Mouse (Mus musculus) urinary bladder, postnatal 14 days (tissue): ENCODE results near the gene Gpsm1.
A peak's percentile ranks its signal among the peaks of the same experiment; 100 is the strongest.
"Not testable (repeated sequence)": the region's sequence is repeated elsewhere in the genome, so short reads cannot be mapped to it uniquely, and the experiment has no call there.

Source experiments
- DNase-seq: peaks from one replicate; pipeline ENCODE4 v3.0.0; 2021; ENCODE audit warnings: low spot score

Gpsm1 gene

GRCm38 (mm10) chr2:26380131-26380771, 64.9 kb downstream of the Gpsm1 start, which contains the start of gene Snapc4:
Gene Snapc4 (minus strand): TSS chr2:26380653.
- peak; percentile 86 for DNase-seq

DNA sequence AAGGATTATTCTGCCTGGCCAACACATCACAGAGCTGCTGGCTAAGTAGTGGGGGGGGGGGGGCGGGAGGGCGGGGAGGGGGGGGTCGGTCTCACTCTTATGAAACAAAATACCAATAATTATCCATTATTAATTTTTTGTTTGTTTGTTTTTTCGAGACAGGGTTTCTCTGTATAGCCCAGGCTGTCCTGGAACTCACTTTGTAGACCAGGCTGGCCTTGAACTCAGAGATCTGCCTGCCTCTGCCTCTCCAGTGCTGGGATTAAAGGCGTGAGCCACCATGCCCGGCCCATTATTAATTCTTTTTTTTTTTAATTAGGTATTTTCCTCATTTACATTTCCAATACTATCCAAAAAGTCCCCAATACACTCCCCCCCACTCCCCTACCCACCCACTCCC, 65.6 kb downstream of the Gpsm1 start:
- DNase-seq, result not testable (repeated sequence)

DNA sequence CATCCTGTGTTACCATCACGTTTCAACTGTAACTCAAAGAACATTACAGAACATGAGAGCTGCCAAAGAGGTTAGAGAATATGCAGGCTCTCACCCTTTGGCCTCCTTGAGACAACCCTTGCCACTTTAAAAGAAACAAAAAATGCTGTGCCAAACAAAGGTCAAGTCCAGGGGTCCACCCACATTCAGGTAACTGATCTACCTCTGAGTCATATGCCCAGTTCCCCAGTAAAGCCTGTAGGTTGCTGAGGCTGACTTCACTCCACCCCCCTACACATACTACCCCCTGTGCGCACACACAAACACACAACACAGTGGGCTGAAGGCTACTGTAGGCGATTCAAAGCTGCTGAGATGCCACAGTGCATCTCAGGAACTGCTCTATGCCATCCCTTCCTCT, 72.4 kb downstream of the Gpsm1 start:
- DNase-seq, result no peak

- DNase-seq, result peak; percentile 20
Observed at GRCm38 (mm10) chr2:26388682-26389153, 73.4 kb downstream of the Gpsm1 start.

- DNase-seq, result peak; percentile 84
Observed at GRCm38 (mm10) chr2:26389154-26389690, 73.9 kb downstream of the Gpsm1 start, which contains the start of the genes Entr1 and Pmpca. Gene Entr1 (minus strand): TSS chr2:26389316. Gene Pmpca (plus strand): TSS chr2:26389339.

DNA sequence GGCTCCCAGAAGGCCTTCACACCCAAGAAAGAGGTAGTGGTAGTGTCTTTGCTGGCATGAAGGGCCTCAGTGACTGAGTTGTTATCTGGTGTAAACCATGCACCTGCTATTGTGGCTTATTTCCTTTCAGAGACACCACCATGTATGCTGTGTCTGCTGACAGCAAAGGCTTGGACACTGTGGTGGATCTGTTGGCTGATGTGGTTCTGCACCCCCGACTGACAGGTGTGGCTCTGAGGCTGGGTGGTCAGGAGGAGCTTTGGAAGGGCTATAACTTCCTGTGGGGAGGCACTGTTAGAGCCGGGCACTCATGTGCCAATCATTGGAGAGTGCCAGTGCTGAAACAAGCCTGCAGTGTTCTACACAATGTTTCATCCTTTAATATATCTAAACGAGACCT, 75.6 kb downstream of the Gpsm1 start:
- DNase-seq, result no peak

DNA sequence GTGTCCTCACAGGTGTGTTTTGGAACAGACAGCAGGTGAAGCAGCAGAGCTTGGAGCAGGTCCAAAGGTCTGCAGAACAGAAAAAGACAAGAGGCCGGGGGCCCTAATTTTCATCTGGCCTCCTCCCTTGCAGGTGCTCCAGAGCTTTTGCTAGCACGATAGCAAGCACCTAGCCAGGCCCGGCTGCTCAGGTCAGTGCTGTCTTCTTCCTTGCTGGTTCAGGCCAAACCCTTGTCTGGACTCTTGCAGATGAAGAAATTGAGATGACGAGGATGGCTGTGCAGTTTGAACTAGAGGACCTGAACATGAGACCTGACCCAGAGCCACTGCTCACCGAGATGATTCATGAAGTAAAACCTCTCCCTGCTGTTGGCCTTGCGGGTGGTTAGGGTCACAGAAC, 76.3 kb downstream of the Gpsm1 start:
- no peak for DNase-seq
